Mouse (Mus musculus) C2C12 (cell line): ENCODE results near the gene Dgcr2.

ENCODE experiments used
- CEBPB ChIP-seq: IDR thresholded peaks from one replicate; pipeline ENCODE4 v1.6.1; 2011; ENCODE audit warnings: low read depth, mild to moderate bottlenecking, control low read depth, moderate library complexity
- CTCF ChIP-seq: IDR thresholded peaks from one replicate; pipeline ENCODE4 v1.5.1; 2011; ENCODE audit not compliant: control insufficient read depth, insufficient read depth, insufficient read length
- FOSL1 ChIP-seq: IDR thresholded peaks from one replicate; pipeline ENCODE4 v1.8.0; 2011; ENCODE audit warnings: mild to moderate bottlenecking, low read length; ENCODE audit not compliant: poor library complexity, insufficient read depth, severe bottlenecking
- MAX ChIP-seq: IDR thresholded peaks from one replicate; pipeline ENCODE4 v1.6.1; 2011; ENCODE audit warnings: mild to moderate bottlenecking, control low read depth
- MYOD1 ChIP-seq: IDR thresholded peaks from one replicate; pipeline ENCODE4 v1.6.1; 2011; ENCODE audit warnings: low read depth; ENCODE audit not compliant: control insufficient read depth, insufficient read length
- MYOG ChIP-seq: IDR thresholded peaks from one replicate; pipeline ENCODE4 v1.6.1; 2011; ENCODE audit not compliant: control insufficient read depth, insufficient read length; ENCODE audit errors: extremely low read depth
- USF1 ChIP-seq: IDR thresholded peaks from one replicate; pipeline ENCODE4 v1.6.1; 2011; ENCODE audit warnings: low read depth, mild to moderate bottlenecking, control low read depth, moderate library complexity

GRCm38 (mm10) chr16:17853263-17853662, 45.1 kb downstream of the Dgcr2 start:
- TF ChIP-seq FOSL1 (no peak), CTCF (no peak), USF1 (no peak), MAX (no peak), MYOD1 (no peak), MYOG (no peak), CEBPB (no peak)
